Mouse (Mus musculus) cerebellum, adult 8-10 months (tissue): ENCODE results near the gene Kctd21.

ENCODE experiments used
- DNase-seq: peaks from one replicate; pipeline ENCODE4 v3.0.0; 2022

The Kctd21 gene

DNA sequence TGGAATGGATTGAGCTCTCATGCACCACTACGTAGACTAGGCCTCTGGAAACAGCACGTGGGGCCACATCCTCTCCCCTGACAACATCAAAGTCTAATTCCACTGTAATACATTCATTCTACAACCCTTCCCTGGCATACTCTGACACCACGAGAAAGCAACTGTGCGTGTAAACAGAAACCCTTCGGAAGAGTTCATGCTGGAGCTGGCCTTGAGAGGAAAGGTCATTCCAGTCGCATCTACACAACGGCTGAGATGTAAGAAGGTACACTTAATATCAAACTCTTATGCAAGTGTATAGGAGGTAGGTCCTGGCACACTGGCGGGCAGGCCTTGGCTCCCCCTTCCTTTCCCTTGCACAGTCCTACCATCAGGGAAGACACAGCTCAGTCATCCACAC, 7.8 kb upstream of the Kctd21 start:
- DNase-seq: no peak

- DNase-seq: no peak
These were observed 6.8 kb upstream of the Kctd21 start for GRCm38 (mm10) chr7:97325156-97325985.

GRCm38 (mm10) chr7:97327376-97327775, 4.8 kb upstream of the Kctd21 start:
- DNase-seq: no peak

DNA sequence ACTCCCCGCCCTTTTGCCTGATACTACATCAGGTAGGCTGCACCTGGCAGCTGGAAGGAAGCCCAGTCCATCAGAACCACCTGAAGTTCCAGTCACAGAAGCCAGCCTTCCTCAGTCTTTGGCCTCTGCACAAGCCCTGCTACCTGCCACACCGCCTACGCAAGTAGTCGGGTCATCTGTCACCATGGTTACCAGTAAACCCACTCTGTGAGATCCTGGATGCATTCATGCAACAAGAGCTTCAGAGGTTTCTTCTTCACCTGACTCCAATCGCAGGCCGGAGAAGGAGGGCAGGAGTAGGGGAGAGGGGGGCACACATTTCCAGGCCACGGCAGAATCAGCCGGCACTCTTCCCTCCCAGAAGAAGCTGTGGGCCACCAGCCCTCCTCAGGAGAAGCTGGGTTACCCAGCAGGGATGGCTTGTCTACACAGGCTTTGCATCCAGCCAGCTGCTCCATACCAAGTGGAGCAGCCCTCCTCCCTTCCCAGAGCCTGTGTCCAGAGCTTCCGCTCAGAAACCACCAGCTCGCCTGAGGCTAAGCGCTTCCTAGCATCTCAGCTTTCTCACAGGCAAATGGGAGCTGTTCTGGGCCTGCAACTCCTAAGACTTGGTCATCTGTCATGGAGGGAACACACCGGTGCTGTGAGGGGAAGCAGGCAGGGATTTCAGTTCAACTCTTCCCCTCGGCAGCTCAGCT, 3.1 kb upstream of the Kctd21 start:
- peak; percentile 62 for DNase-seq

DNA sequence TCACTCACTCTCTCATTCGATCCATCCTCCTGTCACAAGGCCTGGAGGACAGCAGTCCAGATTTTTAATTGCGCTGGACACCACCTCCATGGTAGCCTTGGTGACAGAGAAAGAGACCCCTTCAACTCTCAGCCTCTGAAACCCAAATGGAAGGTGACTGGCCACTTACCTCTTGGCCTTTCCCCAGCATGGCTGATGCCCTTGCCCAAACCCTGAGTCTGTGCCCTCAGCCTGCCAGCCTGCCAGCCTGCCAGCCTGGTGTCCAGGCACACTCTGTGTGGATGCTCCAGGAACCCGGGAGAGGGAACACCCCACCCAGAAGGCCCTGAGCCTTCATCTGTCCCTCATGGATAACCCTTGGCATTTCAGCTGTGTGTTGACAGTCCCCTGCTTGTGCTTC, 2.5 kb upstream of the Kctd21 start:
- DNase-seq: peak; percentile 51

- peak; percentile 48 for DNase-seq
These were observed 1.0 kb upstream of the Kctd21 start for GRCm38 (mm10) chr7:97330931-97331645.

DNA sequence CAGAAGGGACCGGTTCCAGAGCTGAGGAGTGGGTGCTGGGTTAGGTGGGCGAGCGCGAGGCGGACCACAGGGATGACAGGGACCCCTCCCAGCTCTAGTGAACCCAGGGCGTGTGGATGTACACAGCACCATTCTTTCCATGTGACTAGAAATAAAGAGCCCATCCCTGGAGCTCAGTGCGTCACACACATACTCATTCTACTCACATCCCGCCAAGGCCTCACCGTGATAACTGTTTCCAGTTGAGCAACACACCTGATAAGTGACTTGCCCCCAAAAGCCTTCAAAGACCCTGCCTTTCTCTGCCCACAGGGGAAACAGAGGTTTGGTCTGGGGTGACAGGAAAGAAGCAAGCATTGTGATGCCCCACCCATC, 527 bp downstream of the Kctd21 start:
- no peak for DNase-seq

DNA sequence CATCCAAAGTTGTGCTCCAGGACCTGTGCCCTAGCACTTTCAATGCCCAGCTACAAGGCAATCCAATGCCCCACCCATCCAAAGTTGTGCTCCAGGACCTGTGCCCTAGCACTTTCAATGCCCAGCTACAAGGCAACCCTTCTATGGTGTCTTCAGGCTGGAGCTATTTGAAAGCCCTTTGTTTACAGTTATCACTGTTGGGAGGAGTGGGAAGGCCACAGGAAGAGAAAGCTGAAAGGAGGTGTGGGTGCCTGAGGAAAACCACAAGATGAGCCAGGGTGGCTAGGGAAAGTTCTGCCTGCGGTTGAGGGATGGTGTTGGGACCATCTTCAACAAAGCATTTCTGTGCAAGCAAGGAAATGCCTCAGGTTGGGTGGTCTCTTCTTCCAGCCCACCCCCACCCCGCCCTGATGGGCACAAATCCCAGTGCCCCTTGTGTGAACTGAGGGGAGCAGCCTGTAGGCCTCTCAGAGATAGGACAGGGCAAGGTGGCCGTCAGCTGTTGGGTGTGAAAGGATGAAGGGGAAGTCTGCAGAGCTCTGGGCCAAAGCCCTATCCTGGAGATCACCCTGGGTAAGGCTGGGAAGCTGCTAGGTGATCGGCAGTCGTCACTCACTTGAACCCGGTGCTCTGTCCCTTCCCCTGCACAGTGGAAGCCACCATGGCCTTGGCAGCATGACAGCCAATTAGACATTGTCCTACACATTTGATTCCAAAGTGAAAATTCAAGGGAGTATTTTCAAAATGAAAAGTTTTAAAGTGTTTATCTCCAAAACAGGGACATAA, 1.2 kb downstream of the Kctd21 start:
- peak; percentile 47 for DNase-seq

- peak; percentile 28 for DNase-seq
These were observed 2.3 kb downstream of the Kctd21 start for GRCm38 (mm10) chr7:97334406-97334805.

GRCm38 (mm10) chr7:97336678-97337077, 4.6 kb downstream of the Kctd21 start:
- DNase-seq: no peak

GRCm38 (mm10) chr7:97338593-97338992, 6.5 kb downstream of the Kctd21 start:
- DNase-seq: no peak

GRCm38 (mm10) chr7:97339623-97340022, 7.5 kb downstream of the Kctd21 start:
- no peak for DNase-seq

DNA sequence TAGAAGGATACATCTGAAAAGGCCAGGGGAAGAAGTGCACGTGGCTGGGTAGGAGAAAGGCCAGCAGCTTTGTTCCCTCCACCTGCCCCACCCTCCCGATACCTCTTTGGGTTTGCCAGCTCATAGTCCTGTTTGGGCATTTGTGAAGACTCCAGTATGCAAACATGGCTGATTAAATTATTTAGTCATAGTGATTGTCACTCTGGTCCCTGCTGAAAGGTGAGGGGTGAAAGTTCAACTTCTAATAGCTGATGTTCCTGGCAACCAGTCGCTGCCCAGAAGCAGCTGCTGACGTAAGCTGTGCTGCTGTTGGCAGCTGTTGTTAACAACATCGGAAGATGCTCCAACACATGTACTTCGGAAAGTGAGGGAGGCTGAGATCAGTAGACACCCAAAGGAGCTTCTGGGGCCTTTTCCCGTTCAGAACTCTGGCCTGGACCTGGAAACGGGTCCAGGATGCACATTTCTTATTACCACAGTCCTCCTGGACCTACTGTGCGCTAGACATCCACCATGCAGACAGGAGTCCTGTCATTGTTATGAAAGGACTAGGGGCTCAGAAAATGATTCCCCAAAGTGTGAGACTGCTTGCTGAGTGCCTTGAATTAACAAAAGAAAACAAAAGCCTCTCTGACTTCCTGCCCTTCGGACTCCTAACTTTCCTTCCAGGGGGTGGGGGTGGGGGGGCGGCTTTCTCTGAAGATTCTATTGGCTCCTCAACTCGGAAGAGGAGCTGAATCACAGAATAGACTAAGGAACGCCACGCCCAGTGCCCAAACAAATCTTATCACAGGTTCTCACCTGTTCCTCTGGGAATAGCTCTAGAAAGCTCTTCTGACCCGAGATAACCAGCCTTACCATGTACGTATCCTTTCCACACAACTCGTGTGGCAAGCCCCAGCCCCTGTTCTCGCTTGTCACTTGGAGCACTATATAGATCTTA, 9.1 kb downstream of the Kctd21 start:
- DNase-seq: no peak

GRCm38 (mm10) chr7:97342961-97343360, 10.8 kb downstream of the Kctd21 start:
- no peak for DNase-seq

- no peak for DNase-seq
These were observed 12.5 kb downstream of the Kctd21 start for GRCm38 (mm10) chr7:97344655-97345054.

- DNase-seq: peak; percentile 43
These were observed 13.2 kb downstream of the Kctd21 start for GRCm38 (mm10) chr7:97345229-97345871.

DNA sequence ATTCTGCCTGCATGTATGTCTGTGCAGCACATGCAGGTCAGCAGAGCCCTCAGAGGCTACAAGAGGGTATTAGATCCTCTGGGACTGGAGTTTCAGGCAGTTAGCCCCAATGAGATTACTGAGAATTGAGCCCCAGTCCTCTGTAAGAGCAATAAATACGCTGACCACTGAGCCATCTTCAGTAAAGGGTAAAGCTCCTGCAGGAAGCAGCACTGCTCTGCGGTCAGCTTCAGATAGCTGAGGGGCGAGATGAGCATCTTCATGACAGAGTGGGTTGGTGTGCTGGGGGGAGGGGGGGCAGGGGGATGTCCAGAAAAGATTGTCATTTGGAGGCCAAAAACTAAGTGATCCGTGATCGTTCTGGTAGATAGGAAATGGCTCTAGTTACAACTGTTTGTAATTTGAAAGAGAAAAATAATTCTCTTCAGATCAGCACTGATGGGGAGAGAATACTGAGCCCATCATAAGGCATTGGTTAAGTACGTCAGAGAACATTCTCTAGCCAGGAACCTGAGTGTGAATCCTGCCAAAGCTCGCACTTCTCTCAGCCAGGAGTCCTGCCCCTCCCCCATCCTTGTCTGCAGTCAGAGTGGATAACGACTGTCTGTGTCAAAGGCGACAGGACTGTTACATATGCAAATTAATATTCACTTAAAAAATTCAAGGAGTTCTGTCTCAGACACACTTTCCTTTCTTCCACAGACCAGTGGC, 14.1 kb downstream of the Kctd21 start:
- no peak for DNase-seq

DNA sequence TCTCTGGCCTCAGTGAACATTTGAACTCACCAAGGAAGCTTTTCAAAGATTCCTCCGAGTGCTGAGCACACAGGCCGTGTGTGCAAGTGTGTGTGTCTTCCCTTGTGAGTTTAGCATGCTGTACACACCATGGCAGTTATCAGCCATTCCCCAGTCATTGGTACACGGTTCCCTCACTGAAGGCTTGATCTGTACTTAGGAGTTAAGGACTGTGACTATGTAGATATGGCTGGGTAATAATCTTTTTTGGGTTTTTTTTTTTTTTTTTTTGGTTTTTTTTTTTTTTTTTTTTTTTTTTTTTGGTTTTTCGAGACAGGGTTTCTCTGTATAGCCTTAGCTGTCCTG, 14.7 kb downstream of the Kctd21 start:
- DNase-seq: no peak

DNA sequence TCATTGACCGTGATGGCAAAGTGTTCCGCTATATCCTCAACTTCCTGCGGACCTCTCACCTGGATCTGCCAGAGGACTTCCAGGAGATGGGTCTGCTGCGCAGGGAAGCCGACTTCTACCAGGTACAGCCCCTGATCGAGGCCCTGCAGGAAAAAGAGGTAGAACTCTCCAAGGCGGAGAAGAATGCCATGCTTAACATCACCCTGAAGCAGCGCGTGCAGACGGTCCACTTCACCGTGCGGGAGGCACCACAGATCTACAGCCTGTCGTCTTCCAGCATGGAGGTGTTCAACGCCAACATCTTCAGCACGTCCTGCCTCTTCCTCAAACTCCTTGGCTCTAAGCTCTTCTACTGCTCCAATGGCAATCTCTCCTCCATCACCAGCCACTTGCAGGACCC, 15.3 kb downstream of the Kctd21 start:
- DNase-seq: no peak

DNA sequence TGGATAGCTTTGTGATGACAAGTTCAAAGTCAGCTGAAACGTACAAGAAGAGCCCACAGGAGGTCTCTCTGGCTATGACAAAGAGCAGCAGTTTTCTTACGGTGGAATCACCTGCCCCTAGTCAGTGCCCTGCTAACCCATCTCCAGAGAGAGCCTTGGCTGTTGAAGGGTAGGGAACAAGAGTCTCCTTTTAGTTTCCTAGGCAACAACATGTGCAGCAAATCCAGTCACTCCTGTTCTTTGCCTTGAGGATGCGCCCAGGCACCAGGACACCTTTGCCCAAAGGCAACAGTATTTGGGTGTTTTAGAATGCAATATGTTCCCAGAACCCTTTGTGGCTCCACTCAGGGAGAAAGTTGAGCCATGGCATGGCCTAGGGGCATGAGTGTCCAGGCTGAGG, 16.2 kb downstream of the Kctd21 start:
- no peak for DNase-seq

DNA sequence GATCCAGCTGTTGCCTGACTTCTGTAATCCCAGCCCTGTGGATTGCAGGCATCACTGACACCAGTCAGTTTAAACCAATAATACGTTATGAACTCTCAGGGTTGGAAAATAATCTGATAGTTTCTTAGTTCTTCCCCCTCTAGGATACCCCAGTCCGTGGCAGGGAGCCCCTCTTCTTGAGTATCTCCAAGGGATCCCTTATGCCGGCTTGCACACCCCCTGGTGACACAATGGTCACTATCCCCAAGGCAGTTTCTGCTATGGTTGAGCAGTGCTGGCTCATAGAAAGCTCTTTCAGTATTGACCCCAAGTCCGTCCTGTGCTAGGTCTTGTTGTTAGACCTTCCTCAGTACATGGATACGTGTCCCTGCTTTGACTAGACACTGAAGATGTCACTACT, 16.7 kb downstream of the Kctd21 start:
- no peak for DNase-seq
